Mouse (Mus musculus): Measurements from ENCODE around the gene Pik3r6.

Pik3r6 gene

DNA sequence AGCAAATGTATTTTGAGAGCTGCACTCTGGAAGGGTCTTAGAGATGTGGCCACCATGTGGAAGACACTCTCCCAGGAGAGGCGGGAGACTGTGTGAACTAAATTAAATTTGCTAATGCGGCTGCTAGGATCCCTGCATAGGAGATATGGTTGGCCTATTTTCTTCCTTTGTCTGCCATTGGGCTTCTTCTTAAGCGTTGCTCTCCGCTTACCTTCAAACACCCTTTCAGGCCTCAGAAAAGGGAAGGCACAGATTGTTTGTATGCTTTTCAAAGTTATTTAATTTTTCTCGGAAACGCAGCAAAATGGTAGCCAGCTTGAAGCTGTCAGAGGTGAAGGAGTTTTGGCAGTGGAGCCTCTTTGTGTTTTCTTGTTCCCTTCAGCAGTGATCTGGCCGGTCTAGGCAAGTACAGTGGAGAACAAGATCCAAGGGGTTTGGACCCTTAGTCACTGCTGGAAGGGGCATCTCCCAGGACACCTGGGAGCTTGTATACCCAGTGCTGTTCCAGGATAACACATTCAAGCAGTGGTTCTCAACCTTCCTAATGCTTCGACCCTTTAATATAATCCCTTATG is 81.2 kb downstream of the Pik3r6 start:
- DNase-seq (ENCODE audit: low spot score in 2 of 2), result no peak

DNA sequence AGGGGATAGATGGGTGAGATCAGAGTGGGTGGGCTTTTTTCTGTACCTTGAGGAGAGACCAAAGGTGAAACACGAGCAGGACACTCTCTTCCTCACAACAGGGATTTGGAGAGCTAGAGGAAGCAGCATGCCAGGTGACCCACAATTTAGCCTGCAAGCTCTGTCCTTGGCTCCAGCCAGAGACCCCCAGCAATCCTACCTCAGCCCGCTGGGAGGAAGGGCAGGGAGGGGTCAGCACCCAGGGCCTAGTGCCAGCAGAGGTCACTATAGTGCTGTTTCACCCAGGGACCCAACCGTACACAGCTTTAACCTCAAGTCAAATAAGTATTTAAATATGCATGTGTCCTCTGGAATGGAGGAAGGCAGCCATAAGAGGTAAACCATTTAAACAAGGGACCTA is 83.1 kb downstream of the Pik3r6 start:
- no peak for DNase-seq (ENCODE audit: low spot score in 2 of 2)

DNA sequence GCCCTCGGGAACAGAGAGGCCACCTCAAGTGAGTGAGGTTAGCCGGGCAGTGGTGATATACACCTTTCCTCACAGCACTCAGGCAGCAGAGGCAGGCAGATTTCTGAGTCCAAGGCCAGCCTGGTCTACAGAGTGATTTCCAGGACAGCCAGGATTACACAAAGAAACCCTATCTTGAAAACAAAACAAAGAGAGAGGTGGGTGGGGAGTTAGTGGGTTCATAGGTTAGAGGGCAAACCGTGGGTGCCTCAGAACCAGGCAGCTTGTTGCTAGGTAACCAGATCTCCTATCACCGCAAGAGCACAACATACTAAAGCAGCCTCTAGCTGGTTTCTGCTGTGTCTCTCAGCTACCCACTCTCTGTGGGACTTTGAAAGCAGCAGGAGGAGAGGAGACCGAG is 83.9 kb downstream of the Pik3r6 start, which contains the start of gene Ccdc42:
Ccdc42 (plus strand) TSS at position 301 of the 400 bp plus-strand sequence.
- DNase-seq (ENCODE audit: low spot score in 2 of 2), result no peak

DNA sequence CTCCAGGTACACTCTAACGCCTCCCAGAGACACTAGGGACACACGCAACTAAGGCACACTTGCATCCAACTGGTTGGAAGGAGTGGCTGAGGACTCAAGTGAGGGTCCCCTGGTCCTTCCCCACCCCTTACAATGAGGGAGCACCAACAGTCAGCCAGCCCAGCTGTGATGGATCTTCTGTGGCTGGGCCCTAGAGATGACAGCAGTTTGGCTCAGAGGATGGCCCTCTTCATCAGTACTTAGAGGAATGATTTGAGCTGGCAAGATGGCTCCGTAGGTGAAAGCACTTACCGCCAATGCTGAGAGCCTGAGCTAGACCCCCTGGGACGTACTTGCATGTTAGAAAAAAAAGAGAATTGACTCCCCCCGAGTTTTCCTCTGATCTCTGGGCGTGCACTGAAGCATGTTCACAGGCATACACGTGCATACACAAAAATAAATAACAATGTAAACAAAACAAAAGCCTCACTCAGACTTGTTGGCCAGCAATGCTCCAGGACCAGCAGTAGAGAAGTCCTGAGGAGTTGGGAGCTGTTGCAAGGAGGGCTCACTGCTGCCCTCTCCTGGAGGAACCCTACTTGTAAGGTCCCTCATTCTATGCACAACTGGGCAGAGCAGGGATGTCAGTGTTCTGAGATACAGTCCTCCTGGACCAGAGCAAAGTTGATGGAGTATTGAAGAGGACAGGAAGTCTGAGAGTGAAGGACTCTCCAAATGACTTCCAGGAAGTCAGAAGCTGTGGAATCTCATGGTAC is 86.4 kb downstream of the Pik3r6 start:
- DNase-seq (ENCODE audit: low spot score in 2 of 2), result peak in 1 of 2 experiments; percentile 71

DNA sequence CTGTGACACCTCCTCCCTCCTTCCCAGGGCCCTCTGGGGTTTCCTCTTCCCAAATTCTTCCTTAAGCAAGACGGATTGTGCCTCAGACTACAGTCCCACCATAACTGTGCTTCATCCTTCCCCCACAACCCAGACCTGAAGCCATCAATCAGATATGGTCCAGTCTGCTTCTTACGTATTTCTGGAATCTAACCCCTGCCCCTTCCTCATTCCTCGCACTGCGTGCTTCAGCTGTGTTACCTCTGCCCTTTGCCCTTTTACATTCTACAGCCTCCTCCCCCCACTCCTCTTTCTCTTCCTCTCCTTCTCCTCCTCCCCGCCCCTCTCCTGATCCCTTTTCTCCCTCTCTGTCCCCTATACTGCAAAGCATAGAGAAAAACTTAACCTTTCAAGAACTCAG is 88.9 kb downstream of the Pik3r6 start:
- DNase-seq (ENCODE audit: low spot score in 2 of 2), result no peak

DNA sequence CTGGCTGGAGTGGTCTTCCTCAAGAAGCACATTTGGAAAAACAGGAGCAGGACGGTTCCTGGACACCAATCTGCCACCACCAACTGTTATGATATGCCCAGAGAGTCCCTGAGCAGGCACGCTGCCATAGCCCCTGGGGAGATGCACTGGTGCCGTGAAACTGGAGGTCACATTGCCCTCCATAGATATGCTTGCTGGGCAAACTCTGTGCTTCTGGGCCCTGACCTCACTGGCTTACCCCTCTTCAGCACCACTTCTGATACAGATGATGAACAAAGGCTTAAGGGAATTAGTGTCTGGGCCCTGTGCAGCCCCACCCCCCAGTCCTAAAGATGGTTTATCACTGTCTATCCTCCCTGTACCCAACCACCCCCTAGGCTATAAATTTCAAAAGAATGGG is 90.4 kb downstream of the Pik3r6 start:
- no peak for DNase-seq (ENCODE audit: low spot score in 2 of 2)

DNA sequence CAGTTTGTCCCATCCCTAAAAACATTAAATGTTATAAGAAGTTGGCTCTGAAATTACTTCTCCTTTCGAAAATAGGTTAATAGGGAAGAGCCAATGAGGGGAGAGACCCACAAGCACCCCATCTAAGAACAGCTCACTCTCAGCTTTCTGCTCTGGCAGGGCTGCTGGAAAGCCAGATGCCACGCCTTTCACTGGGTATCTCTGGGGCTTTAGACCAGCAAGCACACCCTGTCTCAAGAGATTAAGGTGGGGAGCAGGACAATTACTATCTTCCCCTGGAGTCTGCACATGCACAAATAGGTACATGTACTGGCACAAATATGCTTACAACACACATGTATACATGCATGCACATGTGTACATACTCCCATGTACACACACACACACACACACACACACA is 95.1 kb downstream of the Pik3r6 start:
- no peak for DNase-seq (ENCODE audit: low spot score in 2 of 2)

DNA sequence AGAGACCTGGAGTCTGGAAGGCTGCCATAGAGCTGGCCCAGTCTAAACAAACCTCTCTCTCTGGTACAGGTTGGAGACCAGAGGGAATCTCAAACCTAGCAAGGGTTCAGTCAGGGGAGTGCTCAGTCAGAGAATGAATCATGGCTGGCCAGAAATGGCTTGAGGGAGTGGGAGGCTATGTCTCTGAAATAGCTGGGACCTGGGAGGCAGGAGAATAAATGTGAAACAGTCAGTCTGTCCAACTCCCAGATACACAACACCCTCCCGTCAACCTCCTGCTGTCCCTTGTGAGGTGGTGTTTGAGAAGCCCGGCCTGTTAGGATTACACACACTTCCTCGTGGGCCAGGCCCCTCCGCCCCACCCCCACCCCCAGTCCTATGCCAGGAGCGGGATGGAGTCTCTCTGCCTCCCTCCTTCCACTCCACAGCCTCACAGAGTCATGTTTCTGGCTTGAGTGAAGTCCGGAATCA is 97.8 kb downstream of the Pik3r6 start:
- no peak for DNase-seq (ENCODE audit: low spot score in 2 of 2)

DNA sequence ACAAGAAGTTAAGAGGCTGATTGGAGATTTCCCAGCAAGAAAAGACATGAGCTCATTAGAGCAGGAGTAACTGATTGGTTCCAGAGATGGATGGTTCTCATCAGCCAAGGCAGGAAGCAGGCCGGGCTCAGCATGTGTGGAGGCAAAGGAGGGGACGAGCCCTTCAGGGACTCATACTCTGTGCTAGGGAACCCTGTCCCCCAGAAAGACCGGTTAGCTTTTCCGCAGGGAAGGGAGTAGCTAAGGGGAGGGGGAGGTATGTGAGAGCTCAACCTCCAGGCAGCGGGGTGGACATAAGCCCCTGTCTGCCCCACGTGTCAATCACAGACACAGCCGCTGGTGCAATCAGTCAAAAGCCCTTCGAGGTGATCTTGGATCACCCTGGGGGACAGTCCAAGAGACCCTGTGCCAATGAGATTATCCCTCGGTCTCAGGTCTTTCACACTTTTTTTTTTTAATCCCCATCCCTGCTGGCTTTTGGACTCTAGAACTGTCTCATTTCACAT is 98.7 kb downstream of the Pik3r6 start:
- DNase-seq (ENCODE audit: low spot score in 2 of 2), result no peak

All from frontal cortex, postnatal 14 days (tissue).